Mouse (Mus musculus) adrenal gland, adult 8-10 months (tissue): Measurements from ENCODE around the gene Erf. TPM values are rescaled to one million over a fixed set of nuclear protein-coding genes. Genes with fewer than 3 reads are reported as not detected.

Experiments
- DNase-seq: peaks from one replicate; pipeline ENCODE4 v3.0.0; 2022
- total RNA-seq, 4 experiments: library from RNA; stranded (reverse); gene quantifications; 2 replicates each; pipeline ENCODE4 v1.2.4; 2022

The Erf gene
- 10 to 100 TPM; 23.6 to 29.4 (median 27.2) TPM for total RNA-seq

GRCm38 (mm10) chr7:25250141-25250972, at the start of gene Erf:
Gene Erf, minus strand, starts transcription at chr7:25250761.
- DNase-seq, result peak; percentile 92

GRCm38 (mm10) chr7:25297454-25298325, 47.1 kb upstream of the Erf start, which contains the start of gene Pafah1b3:
Gene Pafah1b3, minus strand, starts transcription at chr7:25297986.
- DNase-seq, result peak; percentile 73

GRCm38 (mm10) chr7:25296945-25297453, 46.4 kb upstream of the Erf start:
- no peak for DNase-seq

- no peak for DNase-seq
Observed at GRCm38 (mm10) chr7:25294960-25295722, 44.6 kb upstream of the Erf start.

GRCm38 (mm10) chr7:25294495-25294894, 43.9 kb upstream of the Erf start:
- no peak for DNase-seq

- DNase-seq, result no peak
Observed at GRCm38 (mm10) chr7:25293191-25293739, 42.7 kb upstream of the Erf start.

GRCm38 (mm10) chr7:25292107-25292506, 41.5 kb upstream of the Erf start:
- no peak for DNase-seq

GRCm38 (mm10) chr7:25290911-25291310, 40.4 kb upstream of the Erf start:
- DNase-seq, result no peak

GRCm38 (mm10) chr7:25290463-25290862, 39.9 kb upstream of the Erf start:
- DNase-seq, result no peak

GRCm38 (mm10) chr7:25289925-25290324, 39.4 kb upstream of the Erf start:
- DNase-seq, result no peak

- no peak for DNase-seq
Observed at GRCm38 (mm10) chr7:25288721-25289120, 38.2 kb upstream of the Erf start.

GRCm38 (mm10) chr7:25288011-25288410, 37.5 kb upstream of the Erf start:
- DNase-seq, result no peak

GRCm38 (mm10) chr7:25286989-25287388, 36.4 kb upstream of the Erf start:
- no peak for DNase-seq

- DNase-seq, result no peak
Observed at GRCm38 (mm10) chr7:25285511-25286238, 35.1 kb upstream of the Erf start.

- no peak for DNase-seq
Observed at GRCm38 (mm10) chr7:25284766-25285165, 34.2 kb upstream of the Erf start.

GRCm38 (mm10) chr7:25284171-25284570, 33.6 kb upstream of the Erf start:
- DNase-seq, result no peak

- no peak for DNase-seq
Observed at GRCm38 (mm10) chr7:25283637-25284036, 33.1 kb upstream of the Erf start.

GRCm38 (mm10) chr7:25282731-25283211, 32.2 kb upstream of the Erf start:
- no peak for DNase-seq

- peak; percentile 96 for DNase-seq
Observed at GRCm38 (mm10) chr7:25281734-25282601, 31.4 kb upstream of the Erf start.

- no peak for DNase-seq
Observed at GRCm38 (mm10) chr7:25281166-25281733, 30.7 kb upstream of the Erf start.
